Mouse (Mus musculus): ENCODE measurements at regions not wholly inside any gene's neighbourhood (a gene's known extent, or its start where the extent isn't known, plus 50 kb on each side); places are given as distances from the start of the nearest gene placed in this dataset.

DNA sequence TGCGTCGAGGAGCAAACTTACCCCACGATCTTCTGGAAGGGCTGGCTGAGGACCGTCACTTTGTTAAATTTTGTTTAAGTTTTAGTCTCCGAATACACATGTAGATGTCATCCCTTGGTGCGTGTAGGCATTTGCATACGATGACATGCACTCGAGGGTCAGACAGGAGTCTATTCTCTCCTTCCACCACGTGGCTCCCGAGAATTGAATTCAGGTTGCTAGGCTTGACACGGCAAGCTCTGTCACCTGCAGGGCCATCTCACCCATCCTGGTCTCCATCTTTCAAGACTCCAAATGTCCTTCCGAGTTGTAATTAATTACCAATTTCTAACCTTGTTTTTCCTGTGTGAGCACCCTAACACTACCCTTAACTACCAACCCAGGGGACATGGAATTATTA, 52.7 kb upstream of the Ppara start:
- no peak overlapping the region; the same call in 1 of the 2 replicates for H3K9ac ChIP-seq (ENCODE audit: low read depth, low read length)

GRCm38 (mm10) chr15:85682780-85683179, 52.0 kb upstream of the Ppara start:
- no peak overlapping the region for H3K27ac ChIP-seq (ENCODE audit: low read depth, low read length)
- peak overlapping the region; percentile 9; the same call in 1 of the 2 replicates for H3K4me3 ChIP-seq (ENCODE audit: low read length)
- 71% methylated on average over 6 of the region's 6 CpGs for WGBS
- no peaks in the 10 kb centered on the region for H3K9me3 ChIP-seq (ENCODE audit: control insufficient read depth, low read length)
- H3K27me3 ChIP-seq (replicated peaks; ENCODE audit: control insufficient read depth, insufficient read depth, low read length) = no peaks in the 10 kb centered on the region
- peaks cover 54% of the 10 kb centered on the region for H3K4me1 ChIP-seq (ENCODE audit: control insufficient read depth, insufficient read depth, low read depth, low read length)
- ATAC-seq = no peak
- H3K4me2 ChIP-seq (ENCODE audit: low read length) = peak overlapping the region; percentile 37
- H3K9ac ChIP-seq (ENCODE audit: low read depth, low read length) = no peak overlapping the region
- peaks cover 14% of the 10 kb centered on the region for H3K36me3 ChIP-seq (ENCODE audit: control insufficient read depth, insufficient read depth, low read length)

More for the DNA sequence above, 52.7 kb upstream of the Ppara start:
- Histone ChIP-seq H3K4me3 (ENCODE audit: low read length) (peak overlapping the region; percentile 3; the same call in 1 of the 2 replicates), H3K27ac (ENCODE audit: low read depth, low read length) (no peak overlapping the region), H3K4me2 (ENCODE audit: low read length) (peak overlapping the region; percentile 80), H3K27me3 (replicated peaks; ENCODE audit: control insufficient read depth, insufficient read depth, low read length) (no peaks in the 10 kb centered on the region), H3K4me1 (ENCODE audit: control insufficient read depth, insufficient read depth, low read depth, low read length) (peaks cover 52% of the 10 kb centered on the region), H3K9me3 (ENCODE audit: control insufficient read depth, low read length) (no peaks in the 10 kb centered on the region), H3K36me3 (ENCODE audit: control insufficient read depth, insufficient read depth, low read length) (peaks cover 14% of the 10 kb centered on the region)
- ATAC-seq = no peak
- 70% methylated on average over 12 of the region's 12 CpGs for WGBS

DNA sequence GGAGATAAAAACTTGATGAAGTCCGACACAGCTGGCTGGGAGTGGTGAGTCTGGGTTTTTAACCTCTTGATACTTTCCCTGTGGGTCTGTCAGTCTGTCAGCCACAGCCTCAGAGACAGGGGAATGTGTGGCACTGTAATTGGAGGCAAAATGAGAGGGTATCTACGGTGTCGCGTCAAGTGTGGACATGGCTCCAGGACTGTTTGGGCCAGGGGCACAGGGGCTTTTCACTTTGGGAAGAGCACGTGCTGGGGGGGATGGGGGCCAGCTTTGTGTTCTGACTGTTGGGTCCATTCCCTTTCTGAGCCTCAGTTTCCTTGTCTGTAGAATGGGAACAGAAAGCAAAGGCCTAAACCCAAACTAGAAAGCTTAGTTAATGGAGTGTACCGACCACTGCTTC, 51.5 kb upstream of the Ppara start:
- Histone ChIP-seq H3K27me3 (replicated peaks; ENCODE audit: control insufficient read depth, insufficient read depth, low read length) (no peaks in the 10 kb centered on the region), H3K9me3 (ENCODE audit: control insufficient read depth, low read length) (no peaks in the 10 kb centered on the region), H3K4me3 (ENCODE audit: low read length) (no peak overlapping the region), H3K9ac (ENCODE audit: low read depth, low read length) (no peak overlapping the region), H3K4me1 (ENCODE audit: control insufficient read depth, insufficient read depth, low read depth, low read length) (peaks cover 55% of the 10 kb centered on the region), H3K36me3 (ENCODE audit: control insufficient read depth, insufficient read depth, low read length) (peaks cover 18% of the 10 kb centered on the region), H3K27ac (ENCODE audit: low read depth, low read length) (0 out of 2 replicates have a peak overlapping the region, but pooled peaks have one; percentile 11), H3K4me2 (ENCODE audit: low read length) (peak overlapping the region; percentile 37)
- WGBS = 84% methylated on average over 6 of the region's 6 CpGs
- no peak for ATAC-seq

- no peaks in the 10 kb centered on the region for H3K9me3 ChIP-seq (ENCODE audit: control insufficient read depth, low read length)
- 90% methylated on average over 4 of the region's 4 CpGs for WGBS
- no peaks in the 10 kb centered on the region for H3K27me3 ChIP-seq (replicated peaks; ENCODE audit: control insufficient read depth, insufficient read depth, low read length)
- H3K36me3 ChIP-seq (ENCODE audit: control insufficient read depth, insufficient read depth, low read length) = peaks cover 18% of the 10 kb centered on the region
- ATAC-seq = no peak
- H3K4me2 ChIP-seq (ENCODE audit: low read length) = peak overlapping the region; percentile 26
- 0 out of 2 replicates have a peak overlapping the region, but pooled peaks have one; percentile 44 for H3K27ac ChIP-seq (ENCODE audit: low read depth, low read length)
- H3K4me1 ChIP-seq (ENCODE audit: control insufficient read depth, insufficient read depth, low read depth, low read length) = peaks cover 57% of the 10 kb centered on the region
- no peak overlapping the region for H3K4me3 ChIP-seq (ENCODE audit: low read length)
- no peak overlapping the region for H3K9ac ChIP-seq (ENCODE audit: low read depth, low read length)
These were observed 51.1 kb upstream of the Ppara start for GRCm38 (mm10) chr15:85683716-85684115.

GRCm38 (mm10) chr15:85684164-85684708, 50.5 kb upstream of the Ppara start:
- no peaks in the 10 kb centered on the region for H3K27me3 ChIP-seq (replicated peaks; ENCODE audit: control insufficient read depth, insufficient read depth, low read length)
- peaks cover 59% of the 10 kb centered on the region for H3K4me1 ChIP-seq (ENCODE audit: control insufficient read depth, insufficient read depth, low read depth, low read length)
- H3K27ac ChIP-seq (ENCODE audit: low read depth, low read length) = peak overlapping the region; percentile 44; the same call in 1 of the 2 replicates
- H3K4me2 ChIP-seq (ENCODE audit: low read length) = peak overlapping the region; percentile 26
- ATAC-seq = no peak
- peak overlapping the region; percentile 32; the same call in 1 of the 2 replicates for H3K9ac ChIP-seq (ENCODE audit: low read depth, low read length)
- H3K9me3 ChIP-seq (ENCODE audit: control insufficient read depth, low read length) = no peaks in the 10 kb centered on the region
- H3K36me3 ChIP-seq (ENCODE audit: control insufficient read depth, insufficient read depth, low read length) = peaks cover 18% of the 10 kb centered on the region
- WGBS = 86% methylated on average over 14 of the region's 14 CpGs
- H3K4me3 ChIP-seq (ENCODE audit: low read length) = no peak overlapping the region

DNA sequence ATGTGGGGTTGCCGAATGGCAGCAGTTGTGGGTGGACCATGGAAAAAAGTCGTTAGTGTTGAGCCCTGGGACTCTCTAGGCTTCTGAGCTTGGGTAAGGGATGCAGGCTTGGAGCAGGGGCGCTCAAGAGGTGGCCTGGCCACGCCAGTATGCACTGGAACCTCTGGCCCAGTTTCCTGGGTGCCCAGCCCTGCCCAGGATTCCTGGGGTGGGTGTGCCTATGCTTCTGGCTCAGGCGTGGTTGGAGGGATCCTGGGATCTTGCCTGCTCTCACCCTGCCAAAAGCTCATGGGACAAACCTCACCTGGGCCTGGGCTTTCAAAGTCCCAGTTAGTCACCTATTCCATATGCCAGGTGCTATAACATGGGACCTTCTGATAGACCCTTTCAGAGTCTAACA, 49.9 kb upstream of the Ppara start:
- Histone ChIP-seq H3K4me1 (ENCODE audit: control insufficient read depth, insufficient read depth, low read depth, low read length) (peaks cover 62% of the 10 kb centered on the region), H3K36me3 (ENCODE audit: control insufficient read depth, insufficient read depth, low read length) (peaks cover 23% of the 10 kb centered on the region), H3K27me3 (replicated peaks; ENCODE audit: control insufficient read depth, insufficient read depth, low read length) (no peaks in the 10 kb centered on the region), H3K4me2 (ENCODE audit: low read length) (no peak overlapping the region), H3K27ac (ENCODE audit: low read depth, low read length) (peak overlapping the region; percentile 16; the same call in 1 of the 2 replicates), H3K9me3 (ENCODE audit: control insufficient read depth, low read length) (no peaks in the 10 kb centered on the region), H3K9ac (ENCODE audit: low read depth, low read length) (no peak overlapping the region; the same call in 1 of the 2 replicates), H3K4me3 (ENCODE audit: low read length) (no peak overlapping the region)
- 73% methylated on average over 5 of the region's 5 CpGs for WGBS
- no peak for ATAC-seq

Measured in hindbrain, embryonic 16.5 days (tissue).